Mouse (Mus musculus): ENCODE results near the gene Nap1l4. TPM values are rescaled to one million over a fixed set of nuclear protein-coding genes. Genes with fewer than 3 reads are reported as not detected.

The Nap1l4 gene
- total RNA-seq, 2 experiments from 2014 or later, result 112 to 117 TPM

GRCm38 (mm10) chr7:143473347-143474101 lies 75.4 kb downstream of the Nap1l4 start, which contains the start of gene Slc22a18:
Gene Slc22a18, plus strand, starts transcription at chr7:143473736.
- Histone ChIP-seq H3K27ac (no peak within 1 kb of the TSS), H3K4me3 (no peak within 1 kb of the TSS)
- TF ChIP-seq CTCF (IDR thresholded peaks at IDR 0.05), result no peak
- no peak for DNase-seq (ENCODE audit: extremely low spot score in 1 of 2, low spot score in 2 of 2)
- intact Hi-C loops (cut with DNase I), result loop anchor here (5.0 kb wide), 2 partner anchors 289 to 381 kb away; partner anchors contain the start of gene Trpm5

GRCm38 (mm10) chr7:143469946-143470345 lies 79.0 kb downstream of the Nap1l4 start:
- Histone ChIP-seq H3K27ac (no peak overlapping the region), H3K4me3 (no peak overlapping the region)
- DNase-seq (ENCODE audit: extremely low spot score in 1 of 2, low spot score in 2 of 2), result peak; percentile 70 to 82
- intact Hi-C loops (cut with DNase I), result loop anchor here (5.0 to 10.0 kb wide), 4 partner anchors 292 to 575 kb away; partner anchors contain the start of genes Trpm5 and Tspan32
- TF ChIP-seq CTCF (IDR thresholded peaks at IDR 0.05), result peak; percentile 96

- H3K27ac ChIP-seq, result no peak overlapping the region
- no peak overlapping the region for H3K4me3 ChIP-seq
- no peak for DNase-seq (ENCODE audit: extremely low spot score in 1 of 2, low spot score in 2 of 2)
- TF ChIP-seq CTCF (IDR thresholded peaks at IDR 0.05), result no peak
- intact Hi-C loops (cut with DNase I), result loop anchor here (10.0 kb wide), 2 partner anchors 463 to 573 kb away; partner anchors contain the start of gene Tspan32
Measured at GRCm38 (mm10) chr7:143467714-143468113, 81.2 kb downstream of the Nap1l4 start.

- Histone ChIP-seq H3K4me3 (no peak overlapping the region), H3K27ac (no peak overlapping the region)
- intact Hi-C loops (cut with DNase I), result loop anchor here (1.0 to 10.0 kb wide), 3 partner anchors 313 to 571 kb away; partner anchors contain the start of gene Tspan32
- TF ChIP-seq CTCF (IDR thresholded peaks at IDR 0.05), result peak; percentile 98
- DNase-seq (ENCODE audit: extremely low spot score in 1 of 2, low spot score in 2 of 2), result peak; percentile 80 to 90
Measured at GRCm38 (mm10) chr7:143466099-143466677, 82.7 kb downstream of the Nap1l4 start.

GRCm38 (mm10) chr7:143464811-143465560 lies 83.9 kb downstream of the Nap1l4 start:
- no peak for TF ChIP-seq CTCF (IDR thresholded peaks at IDR 0.05)
- DNase-seq (ENCODE audit: extremely low spot score in 1 of 2, low spot score in 2 of 2), result no peak
- H3K4me3 ChIP-seq, result peak overlapping the region; percentile 37
- H3K27ac ChIP-seq, result no peak overlapping the region
- intact Hi-C loops (cut with DNase I), result loop anchor here (5.0 to 10.0 kb wide), 3 partner anchors 163 to 570 kb away; partner anchors contain the start of gene Tspan32

GRCm38 (mm10) chr7:143463865-143464415 lies 85.0 kb downstream of the Nap1l4 start:
- TF ChIP-seq CTCF (IDR thresholded peaks at IDR 0.05), result peak; percentile 95
- no peak overlapping the region for H3K27ac ChIP-seq
- intact Hi-C loops (cut with DNase I), result loop anchor here (5.0 to 10.0 kb wide), 3 partner anchors 162 to 569 kb away; partner anchors contain the start of gene Tspan32
- H3K4me3 ChIP-seq, result no peak overlapping the region
- DNase-seq (ENCODE audit: extremely low spot score in 1 of 2, low spot score in 2 of 2), result peak; percentile 70 to 81

Small RNA genes lying within 50 kb of the gene (microRNA-seq; reads per million reads assigned to microRNA genes)
- 0 reads per million in 2 experiments for gene Mir7064

Other genes starting within 250 kb of the Nap1l4 start
- 10 to 100 TPM; 10.3 to 10.7 TPM for gene Cdkn1c, start 88.1 kb downstream of the Nap1l4 start, total RNA-seq (2021)
- gene Slc22a18, start 75.4 kb downstream of the Nap1l4 start, total RNA-seq (2021), result under 1 TPM; 0.58 to 0.81 TPM
- not detected for gene Phlda2, start 46.0 kb downstream of the Nap1l4 start, total RNA-seq (2021)
- 10 to 100 TPM; 59.5 to 68.2 TPM for gene Cars, start 51.0 kb upstream of the Nap1l4 start, total RNA-seq (2021)
- not detected for gene Tnfrsf26, start 79.6 kb upstream of the Nap1l4 start, total RNA-seq (2021)
- 1 to 10 TPM; 1.5 to 1.9 TPM for gene Tnfrsf22, start 100.6 kb upstream of the Nap1l4 start, total RNA-seq (2021)
- 1 to 10 TPM; 1.2 to 2.3 TPM for gene Tnfrsf23, start 136.8 kb upstream of the Nap1l4 start, total RNA-seq (2021)
- 10 to 100 TPM; 37.6 to 40.9 TPM for gene Osbpl5, start 207.9 kb upstream of the Nap1l4 start, total RNA-seq (2021)
- not detected for gene Mrgprg, start 217.9 kb upstream of the Nap1l4 start, total RNA-seq (2021)
- gene Mrgpre, start 235.4 kb upstream of the Nap1l4 start, total RNA-seq (2021), result 1 to 10 TPM; 5.5 to 7.0 TPM

Measured in left cerebral cortex, adult 2 months (tissue).